Mouse (Mus musculus): ENCODE measurements at regions not wholly inside any gene's neighbourhood (a gene's known extent, or its start where the extent isn't known, plus 50 kb on each side); places are given as distances from the start of the nearest gene placed in this dataset.

DNA sequence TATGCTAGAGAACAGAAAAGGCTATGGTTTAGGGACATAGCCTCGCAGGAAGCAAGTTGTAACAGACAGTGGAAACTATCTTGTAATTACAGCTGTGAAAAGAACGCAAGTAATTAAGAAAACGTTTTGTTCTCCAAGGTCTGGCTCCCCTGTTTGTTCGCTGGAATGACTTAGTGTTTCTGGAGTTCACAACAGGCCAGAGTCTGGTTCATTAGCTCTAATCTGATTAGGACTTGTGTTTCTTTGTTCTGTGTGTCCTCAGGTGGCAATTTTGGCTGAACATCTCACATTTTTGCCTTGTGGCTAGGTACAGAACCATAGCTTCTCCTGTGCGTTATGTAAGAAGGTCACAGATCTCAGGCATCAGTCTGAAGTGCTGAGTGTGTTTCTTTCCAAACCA is 141.7 kb upstream of the Sgk1 start:
- DNase-seq, result no peak

DNA sequence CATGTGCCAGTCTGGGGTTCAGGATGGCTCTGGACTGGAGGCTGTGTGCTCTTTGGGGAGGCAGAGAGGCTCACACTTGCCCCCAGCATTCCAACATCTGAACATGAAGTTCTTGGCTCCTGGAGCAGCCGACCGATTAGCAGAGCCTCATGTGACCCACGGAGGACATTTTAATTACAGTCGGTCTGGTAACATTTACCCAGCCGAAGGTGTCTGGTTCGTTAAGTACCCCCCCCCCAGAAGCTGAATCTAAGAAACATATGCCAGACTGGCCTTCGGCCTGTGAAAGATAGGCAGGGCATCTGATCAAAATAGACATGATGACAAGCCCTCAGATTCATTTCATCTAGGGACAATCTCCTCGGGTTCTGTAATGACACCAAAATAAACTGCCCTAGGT is 140.4 kb upstream of the Sgk1 start:
- no peak for DNase-seq

DNA sequence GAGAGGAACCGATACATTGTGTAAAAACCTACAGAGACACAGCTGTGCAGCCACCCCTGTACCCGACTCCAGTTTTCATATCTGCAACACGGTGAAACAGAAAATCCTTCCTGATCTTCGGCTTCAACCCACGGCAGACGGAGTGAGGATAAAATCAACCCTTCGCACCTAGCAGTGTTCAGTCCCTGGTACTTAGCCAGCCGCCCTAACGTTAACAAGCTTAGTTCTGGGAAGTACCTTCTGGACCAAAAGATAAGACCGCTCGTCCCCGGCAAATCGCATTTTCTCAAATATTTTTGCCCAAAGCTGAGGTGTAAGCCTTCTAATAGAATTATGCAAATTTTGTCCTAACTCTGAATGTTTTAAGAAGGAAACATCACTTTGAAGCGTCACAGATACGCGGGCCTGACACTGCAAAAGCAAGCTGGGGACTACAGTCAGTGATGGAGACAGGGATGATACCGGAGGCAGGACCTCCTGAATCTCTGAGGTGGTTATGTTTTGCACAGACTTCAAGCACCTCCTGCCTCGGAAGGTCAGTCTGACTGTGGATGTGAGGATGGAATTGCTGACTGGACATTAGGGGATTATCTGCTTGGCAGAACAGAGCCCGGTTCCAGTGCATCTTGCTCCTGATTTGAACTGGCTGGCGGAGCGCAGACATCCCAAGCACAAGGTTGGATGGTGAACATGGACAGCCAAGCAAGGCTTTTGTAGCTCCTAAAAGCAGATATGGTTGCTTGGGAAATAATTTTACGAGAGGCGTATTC is 139.8 kb upstream of the Sgk1 start:
- DNase-seq, result no peak

DNA sequence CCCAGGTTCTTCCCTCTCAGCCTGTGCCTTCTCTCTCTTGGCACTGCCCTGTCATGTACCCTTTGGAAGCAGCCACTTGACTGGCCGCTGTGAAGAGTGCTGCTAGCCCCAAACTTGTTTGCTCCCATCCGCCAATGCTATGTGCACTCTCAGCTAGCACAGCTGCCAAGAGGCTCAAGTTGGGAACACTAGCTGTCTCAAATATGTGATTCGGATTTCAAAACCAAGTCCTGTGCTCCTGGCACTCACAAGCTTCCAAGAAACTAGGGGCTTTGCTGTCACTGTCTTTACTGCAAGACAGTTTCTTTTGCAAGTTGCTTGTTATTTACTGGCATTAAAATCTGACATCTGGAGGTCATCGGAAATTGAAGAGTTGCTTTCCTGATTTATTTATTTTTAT is 138.6 kb upstream of the Sgk1 start:
- no peak for DNase-seq

DNA sequence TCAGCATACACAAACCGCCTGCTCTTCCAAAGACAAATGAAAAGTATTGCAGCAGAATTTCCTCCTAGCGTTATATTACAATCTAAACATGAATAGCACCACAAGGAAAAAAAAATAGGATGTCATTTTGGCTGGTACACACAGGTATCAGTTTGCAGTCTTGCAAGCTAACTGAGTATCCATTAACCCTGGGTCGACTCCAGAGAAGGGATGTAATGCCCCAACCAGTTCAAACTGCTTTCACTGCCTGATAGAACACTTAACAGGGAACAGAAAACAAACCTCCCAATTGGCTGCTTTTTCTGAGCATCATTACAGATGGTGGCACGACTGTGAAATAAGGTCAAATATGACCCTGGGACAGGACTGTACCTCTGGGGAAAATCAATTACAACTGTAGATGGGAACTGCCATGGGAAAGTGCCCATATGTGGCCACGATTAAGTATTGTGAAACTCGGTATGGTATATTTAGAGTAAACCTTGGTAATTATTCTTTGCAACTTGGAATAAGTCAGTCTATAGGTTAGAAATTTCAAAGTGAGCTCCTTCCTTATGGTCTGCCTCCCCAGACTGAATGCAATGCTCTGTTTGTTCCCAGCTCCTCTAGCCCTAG is 137.5 kb upstream of the Sgk1 start:
- DNase-seq, result peak; percentile 40

DNA sequence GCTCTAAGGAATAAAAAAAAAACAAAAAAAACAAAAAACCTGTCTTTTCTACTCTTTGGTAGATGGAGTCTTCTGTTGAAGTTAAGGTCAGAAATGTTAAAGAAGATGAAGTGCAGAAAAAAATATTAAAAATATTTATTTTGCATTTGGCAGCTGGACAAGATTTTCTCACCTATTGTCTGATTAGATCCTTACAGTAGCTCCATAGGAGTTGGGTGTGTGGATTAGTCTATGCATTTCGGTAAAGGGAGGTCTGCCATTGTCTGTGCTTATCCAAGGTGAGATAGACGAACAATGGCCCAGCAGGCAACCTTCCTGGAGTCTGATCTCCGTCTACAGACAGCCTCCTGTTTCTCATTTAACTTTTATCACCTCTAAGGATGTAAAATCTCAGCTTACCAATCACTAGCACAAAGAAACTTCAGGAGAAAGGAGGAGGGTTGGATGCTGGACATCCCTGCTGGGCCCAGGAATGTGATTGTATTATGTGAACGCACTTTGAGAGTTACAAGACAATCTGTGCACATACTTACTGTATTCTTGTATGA is 136.0 kb upstream of the Sgk1 start:
- DNase-seq, result no peak

DNA sequence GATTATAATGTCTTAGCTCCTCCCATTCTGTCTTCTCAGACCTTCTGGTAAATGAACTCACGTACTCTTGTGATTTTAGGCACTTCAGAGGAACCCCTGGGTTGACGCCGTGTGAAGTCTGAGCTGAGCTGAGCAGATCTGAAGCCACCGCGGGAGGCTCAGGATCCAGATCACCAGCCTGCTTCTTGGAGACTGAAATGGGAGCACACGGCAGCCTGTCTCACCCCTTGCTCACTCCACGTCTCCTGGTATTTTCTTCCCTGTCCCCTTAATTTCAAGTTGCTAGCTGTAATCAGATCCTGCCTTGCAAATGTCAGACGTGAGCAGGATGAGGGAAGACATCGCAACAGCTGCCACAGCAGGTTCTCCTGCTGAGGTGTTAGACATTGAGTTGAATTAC is 135.3 kb upstream of the Sgk1 start:
- DNase-seq, result no peak

DNA sequence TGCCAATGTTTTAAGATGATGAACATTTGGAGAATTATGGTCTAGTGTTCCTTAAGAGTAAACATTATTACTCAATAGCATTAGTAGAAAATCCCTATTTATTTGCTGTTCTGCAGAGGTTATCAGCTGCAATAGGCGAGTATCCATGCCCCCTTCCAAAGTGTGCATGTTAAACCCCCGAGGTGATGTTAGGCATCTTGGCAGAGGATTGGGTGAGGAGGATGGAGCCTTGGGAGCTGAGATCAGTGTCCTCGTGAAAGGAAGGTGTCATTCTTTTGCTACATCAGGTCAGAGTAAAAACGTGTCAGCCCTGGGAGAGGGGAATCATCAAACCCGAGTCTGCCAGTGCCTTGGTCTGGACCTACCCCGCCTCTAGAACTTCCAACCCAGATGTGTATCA is 130.7 kb upstream of the Sgk1 start:
- DNase-seq, result no peak

DNA sequence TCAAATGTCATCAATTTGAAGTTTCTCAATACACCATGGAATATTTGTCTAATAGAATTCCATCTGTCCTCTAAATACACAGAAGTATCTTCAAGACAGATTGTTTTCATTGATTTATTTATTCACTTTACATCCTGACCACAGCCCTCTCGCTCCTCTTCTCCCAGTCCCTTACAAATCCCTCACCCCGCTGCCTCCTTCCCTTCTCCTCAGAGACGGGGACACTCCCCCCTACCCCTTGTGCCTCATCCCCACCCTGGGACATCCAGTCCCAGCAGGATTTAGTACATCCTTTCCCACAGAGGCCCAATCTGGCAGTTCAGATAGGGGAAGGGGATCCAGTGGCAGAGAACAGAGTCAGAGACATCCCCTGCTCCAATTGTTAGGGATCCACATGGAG is 129.6 kb upstream of the Sgk1 start:
- DNase-seq, result no peak

DNA sequence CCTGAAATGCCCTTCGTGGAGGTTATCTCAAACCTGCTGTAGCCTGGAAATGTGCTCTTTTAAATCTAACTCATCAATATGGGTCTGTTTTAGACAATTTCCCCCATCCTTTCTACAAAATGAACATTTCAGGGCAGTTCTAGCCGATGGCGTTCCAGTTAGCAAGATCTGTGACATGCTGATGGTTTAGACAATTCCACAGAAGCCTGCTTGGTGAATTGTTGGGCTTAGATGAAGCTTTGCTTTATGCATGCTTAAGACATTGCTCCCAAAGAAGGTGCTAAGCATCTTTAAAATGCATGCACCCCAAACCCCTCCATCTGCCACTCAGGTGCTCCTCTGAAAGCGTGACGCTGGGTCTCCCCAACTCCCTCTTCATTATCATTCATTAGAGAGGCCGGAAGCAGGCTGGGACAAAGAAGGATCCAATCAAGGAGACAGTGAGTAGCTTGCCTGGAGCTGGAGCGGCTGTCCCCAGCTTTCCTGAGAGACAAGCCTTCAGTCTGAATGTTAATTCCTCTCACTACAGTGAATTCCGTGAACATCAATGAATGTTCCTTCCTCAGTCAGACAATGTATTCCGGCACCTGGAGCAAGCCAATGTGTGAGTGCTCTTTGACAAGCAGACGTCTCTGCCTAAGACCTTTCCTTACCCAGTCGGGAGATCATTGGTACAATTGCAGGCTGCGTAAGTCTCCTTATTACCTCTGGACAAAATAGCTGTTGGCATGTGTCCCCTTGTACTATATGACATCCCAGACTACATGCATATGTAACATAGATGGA is 127.0 kb upstream of the Sgk1 start:
- no peak for DNase-seq

DNA sequence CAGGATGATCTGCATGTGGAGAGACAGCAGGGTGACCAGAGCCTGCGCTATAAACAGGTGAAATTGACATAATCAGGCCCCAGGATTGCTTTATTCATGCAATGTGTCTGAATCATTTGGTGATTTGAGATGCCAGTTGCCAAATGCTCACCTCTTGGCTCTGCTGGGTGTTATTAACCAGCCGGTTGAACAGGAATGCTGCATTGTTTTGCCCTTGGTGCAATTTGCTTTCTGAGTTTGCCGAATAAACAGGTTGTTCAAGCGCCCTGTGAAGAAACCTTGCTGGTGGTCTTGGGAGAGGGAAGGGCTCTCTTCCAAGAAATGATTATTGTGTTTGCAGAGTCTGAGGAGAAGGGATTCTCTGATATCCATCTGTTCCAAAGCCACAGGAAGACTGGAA is 126.3 kb upstream of the Sgk1 start:
- no peak for DNase-seq

DNA sequence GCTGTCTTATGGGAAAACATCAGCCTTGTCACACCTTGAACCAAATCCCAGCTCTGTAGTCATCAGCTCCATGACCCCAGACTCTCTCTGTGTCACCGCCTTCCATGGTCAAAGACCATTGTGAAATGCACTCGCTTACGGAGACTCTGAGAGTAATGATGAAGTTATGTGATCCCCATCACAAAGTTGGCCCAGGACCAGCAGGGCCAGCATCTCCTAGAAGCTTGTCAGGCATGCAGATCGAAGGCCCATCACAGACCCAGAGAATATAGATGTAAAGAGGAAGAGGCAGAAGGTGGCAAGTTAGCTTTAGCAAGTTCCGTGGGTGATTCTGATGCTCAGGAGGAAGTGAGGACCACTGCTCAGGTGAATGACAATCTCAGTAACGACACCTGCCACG is 125.2 kb upstream of the Sgk1 start:
- no peak for DNase-seq

DNA sequence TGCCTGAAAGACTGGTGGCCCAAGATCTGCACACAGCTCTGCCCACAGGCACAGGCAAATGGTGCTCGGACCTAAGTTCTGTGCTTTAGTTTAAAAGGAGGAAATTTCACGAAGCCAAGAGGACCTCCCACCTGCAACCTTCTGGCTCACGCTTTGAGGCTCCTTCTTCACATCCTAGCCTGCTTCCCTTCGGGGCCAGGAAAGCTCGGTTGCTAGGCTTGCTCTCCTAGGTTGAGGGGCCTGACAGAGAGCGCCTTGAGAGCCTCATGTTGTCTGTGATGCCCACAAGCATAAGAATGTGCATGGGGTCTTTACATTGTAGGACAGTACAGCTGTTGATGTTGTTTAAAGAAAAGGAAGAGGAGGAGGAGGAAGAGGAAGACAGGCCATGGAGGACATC is 123.9 kb upstream of the Sgk1 start:
- no peak for DNase-seq

DNA sequence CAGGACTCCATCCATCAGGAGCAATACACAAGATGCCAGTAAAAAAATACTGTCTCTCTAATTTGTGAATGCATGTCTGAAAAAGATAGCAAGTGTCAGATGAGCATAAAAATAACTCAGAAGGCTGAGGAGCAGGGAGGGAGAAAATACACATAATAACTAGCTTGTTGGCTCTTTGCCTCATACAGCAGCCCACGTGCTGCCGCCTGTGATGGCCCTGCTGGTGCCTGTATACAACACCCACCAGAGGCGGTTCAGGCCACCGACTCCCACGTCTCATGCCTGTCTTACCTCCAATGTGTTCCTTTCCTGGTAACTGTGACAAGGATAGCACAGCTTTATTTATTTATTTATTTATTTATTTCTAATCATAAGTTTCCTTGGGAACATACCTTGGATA is 119.5 kb upstream of the Sgk1 start:
- no peak for DNase-seq

DNA sequence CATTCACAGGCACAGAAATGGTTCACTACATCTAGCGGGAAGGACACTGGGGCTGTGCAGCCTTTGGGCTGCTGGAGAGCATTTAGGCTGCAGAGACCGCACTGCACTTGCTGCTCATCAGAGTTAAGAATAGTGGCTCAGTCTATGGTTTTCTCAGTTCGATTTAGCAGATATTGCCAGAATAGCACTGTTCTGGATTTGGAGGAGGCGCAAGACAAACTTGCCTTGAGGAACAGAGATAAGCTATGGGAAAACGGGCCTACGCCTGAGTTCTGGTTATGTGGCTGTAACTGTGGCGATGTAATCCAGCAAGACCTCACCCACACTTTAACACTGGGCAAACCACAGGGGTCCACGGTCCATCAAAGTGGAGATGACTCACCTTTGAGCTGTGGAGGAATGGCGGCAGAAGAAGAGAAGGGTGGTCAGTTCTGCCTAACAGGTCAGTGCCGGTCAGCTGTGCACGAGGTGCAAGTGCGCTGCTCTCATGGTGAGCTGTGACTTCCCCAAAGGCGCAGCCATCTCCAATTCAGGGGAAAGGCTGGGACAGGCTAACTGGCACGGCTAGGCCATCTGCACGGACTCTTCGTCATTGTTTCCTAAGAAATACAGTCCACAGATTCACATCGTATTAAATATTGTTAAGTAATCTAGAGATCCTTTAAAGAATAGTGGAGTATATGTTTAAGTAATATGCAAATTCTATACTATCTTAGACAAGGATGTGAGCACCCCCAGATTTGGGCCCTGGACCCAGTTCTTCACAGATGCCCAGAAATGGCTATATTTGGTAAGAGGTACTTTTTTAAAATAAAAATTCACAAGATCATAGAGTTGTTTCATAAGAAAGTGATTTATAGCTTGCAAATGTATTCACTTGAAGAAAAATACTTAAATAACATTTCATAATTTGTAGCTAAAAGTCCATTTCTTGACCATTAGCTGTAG is 118.7 kb upstream of the Sgk1 start:
- DNase-seq, result no peak

DNA sequence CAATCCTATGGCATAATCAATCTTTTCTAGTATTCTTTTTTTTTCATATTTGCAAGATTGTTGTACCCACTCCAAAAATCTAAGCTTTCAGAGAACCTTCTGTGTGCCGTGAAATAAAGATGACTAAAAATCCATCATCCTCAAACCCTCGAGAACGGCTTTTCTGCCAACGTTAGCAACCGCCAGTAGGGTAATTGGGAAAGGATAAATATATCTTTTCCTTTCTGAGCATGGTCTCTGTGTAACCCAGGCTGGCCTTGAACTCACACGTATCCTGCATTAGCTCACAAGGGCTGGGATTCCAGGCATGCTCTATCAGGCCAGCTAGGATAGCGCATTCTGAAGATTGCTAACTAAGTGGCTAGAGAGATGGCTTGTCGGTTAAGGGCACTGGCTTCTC is 117.9 kb upstream of the Sgk1 start:
- no peak for DNase-seq

DNA sequence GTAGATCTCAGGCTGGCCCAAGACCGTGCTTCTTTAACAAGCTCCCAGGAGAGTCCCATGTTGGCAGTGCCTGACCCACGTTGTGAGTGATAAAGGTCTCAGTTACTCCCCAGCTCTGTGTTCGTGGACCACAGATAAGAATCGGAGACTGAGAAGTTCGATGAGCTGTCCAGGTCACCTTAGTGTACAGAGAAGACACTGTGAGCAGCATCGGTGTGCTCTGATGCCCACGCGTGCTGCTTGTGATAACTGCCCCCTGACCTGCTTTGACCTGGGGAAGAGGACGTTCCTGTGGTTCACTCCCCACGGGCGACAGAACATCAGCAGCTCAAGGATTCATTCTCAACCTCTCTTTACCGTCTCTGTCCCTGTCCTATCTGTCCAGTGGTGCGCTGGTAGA is 117.1 kb upstream of the Sgk1 start:
- no peak for DNase-seq

DNA sequence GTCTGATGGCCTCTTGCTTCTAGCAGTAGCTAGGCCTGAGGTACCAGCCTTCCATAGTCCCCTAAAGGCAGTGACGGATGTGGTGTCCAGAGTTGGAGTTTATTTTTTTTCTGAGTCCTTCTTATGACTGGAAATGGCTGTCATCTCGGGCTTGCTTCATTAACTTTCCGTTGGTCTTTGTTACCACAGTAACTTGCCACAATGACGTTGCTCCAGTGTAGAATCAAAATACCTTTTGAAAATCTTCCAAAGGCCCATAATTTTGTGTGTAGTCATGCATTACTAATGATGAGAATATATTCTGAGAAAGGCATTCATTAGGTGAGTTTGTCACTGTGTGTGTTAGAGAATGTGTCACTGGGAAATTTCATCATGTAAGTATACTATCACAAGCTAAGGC is 108.4 kb upstream of the Sgk1 start:
- DNase-seq, result no peak

DNA sequence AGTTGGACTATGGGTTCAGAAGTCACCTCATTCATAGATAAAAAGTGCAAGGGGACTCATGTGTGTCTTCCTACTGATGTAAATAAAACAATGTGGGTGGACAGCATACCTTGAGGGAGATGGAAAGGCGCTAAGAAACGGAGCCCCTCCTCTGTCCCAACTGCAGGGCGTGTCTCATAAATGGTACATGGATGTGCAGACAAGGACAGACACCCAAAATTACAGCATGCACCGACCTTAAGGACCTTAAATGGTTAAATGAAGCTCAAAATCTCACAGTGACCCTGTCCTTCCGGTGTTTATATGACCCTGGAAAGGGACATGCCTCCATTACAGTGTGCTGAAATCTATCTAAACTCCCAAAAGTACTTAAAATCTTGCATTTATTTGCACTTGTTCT is 106.5 kb upstream of the Sgk1 start:
- no peak for DNase-seq

DNA sequence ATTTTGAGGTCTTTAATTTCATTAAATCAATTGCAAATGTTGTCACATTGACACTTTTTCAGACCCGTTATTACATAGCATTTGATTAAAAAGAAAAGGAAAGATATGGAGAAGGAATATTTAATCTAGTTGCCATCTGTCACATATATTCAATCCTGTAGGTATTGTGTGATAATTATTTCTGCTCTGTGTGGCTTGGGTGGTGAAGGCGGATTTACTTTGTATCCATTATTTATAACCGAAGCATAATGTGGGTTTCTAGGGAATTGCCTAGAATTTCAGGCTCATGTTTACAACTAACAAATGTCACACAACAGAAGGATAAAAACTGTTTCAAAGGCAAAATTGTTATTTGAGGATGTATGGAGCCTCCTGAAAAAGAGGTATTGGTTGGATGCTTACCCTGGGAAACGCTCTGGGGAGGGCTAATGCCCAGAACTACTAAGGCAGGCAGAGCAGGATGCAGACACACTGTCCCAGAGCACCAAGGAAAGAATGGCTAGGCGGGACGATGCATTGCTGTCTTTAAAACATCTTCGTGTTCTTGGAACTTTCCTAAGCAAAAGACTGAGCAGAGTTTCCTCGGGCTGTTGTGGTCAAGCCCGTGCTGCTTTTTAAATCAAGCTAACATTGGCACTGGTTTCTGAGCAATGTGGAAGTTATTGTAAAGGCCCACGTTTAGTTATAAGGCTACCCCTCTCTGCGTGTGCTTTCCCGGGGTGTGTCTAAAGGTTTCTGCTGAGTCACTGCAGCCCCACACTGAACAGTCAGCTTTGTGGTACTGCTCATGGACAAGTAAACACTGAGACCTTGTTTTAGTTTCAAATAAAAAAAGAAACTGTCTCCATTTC is 105.8 kb upstream of the Sgk1 start:
- no peak for DNase-seq

DNA sequence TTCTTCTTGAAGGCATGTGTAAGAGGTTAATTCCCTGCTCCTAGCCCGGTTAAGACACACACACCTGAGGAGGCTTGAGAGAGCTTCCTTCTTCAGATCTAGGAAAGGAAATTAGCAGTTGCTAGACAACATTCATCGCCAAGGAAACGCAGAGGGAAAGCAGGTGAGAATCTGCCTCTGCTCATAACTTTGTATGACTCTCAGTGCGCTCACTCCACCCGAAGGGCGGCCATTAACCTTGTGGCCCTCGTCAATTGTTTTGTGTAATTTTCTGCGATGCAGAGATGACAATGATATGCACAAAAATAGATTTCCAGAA is 105.3 kb upstream of the Sgk1 start:
- DNase-seq, result no peak

DNA sequence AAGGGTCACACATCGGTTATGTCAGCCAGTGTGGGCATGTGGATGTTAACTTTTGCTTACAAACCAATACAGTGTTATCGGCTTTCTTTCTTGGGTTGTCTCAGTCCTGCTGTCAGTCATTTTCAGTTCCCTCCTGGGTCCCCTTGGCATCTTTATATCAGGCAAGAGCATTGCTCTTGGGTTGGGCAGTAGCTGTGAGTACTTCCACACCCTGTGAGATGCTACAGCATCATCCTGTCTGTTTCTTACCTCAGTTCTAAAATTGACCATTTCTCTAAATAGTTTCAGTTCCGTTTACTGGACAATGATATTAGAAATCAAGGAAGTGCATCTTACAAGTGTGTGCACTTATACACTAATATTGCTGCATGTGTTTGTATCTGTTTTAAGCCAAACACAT is 104.9 kb upstream of the Sgk1 start:
- no peak for DNase-seq

Data from embryo, embryonic 11 days (tissue).